Mouse (Mus musculus): ENCODE results near the gene Majin. TPM values are rescaled to one million over a fixed set of nuclear protein-coding genes. Genes with fewer than 3 reads are reported as not detected.

Gene Majin
- polyA plus RNA-seq, 1 experiment from 2014 or later, result not detected

GRCm38 (mm10) chr19:6270661-6271060 is 86.5 kb downstream of the Majin start:
- WGBS, result 65% methylated on average over 9 of the region's 9 CpGs
- Histone ChIP-seq H3K27me3 (ENCODE audit: control insufficient read depth, insufficient read depth, low read length) (no peaks in the 10 kb centered on the region), H3K36me3 (ENCODE audit: control insufficient read depth, insufficient read depth, low read length) (no peaks in the 10 kb centered on the region), H3K9me3 (ENCODE audit: control insufficient read depth, low read length) (no peaks in the 10 kb centered on the region), H3K9ac (ENCODE audit: low read length) (0 out of 2 replicates have a peak overlapping the region, but pooled peaks have one; percentile 22), H3K27ac (ENCODE audit: low read depth, low read length) (no peak overlapping the region), H3K4me3 (ENCODE audit: low read depth, low read length) (no peak overlapping the region), H3K4me1 (ENCODE audit: control insufficient read depth, insufficient read depth, low read length) (peaks cover 3% of the 10 kb centered on the region), H3K4me2 (ENCODE audit: low read depth) (no peak overlapping the region; the same call in 1 of the 2 replicates)
- ATAC-seq (ENCODE audit: insufficient read depth, low FRiP score, low TSS enrichment) (no peak), DNase-seq (ENCODE audit: low spot score) (no peak)

- Histone ChIP-seq H3K27ac (ENCODE audit: low read depth, low read length) (no peak overlapping the region), H3K27me3 (ENCODE audit: control insufficient read depth, insufficient read depth, low read length) (no peaks in the 10 kb centered on the region), H3K4me3 (ENCODE audit: low read depth, low read length) (no peak overlapping the region), H3K9ac (ENCODE audit: low read length) (0 out of 2 replicates have a peak overlapping the region, but pooled peaks have one; percentile 22), H3K36me3 (ENCODE audit: control insufficient read depth, insufficient read depth, low read length) (no peaks in the 10 kb centered on the region), H3K4me2 (ENCODE audit: low read depth) (no peak overlapping the region; the same call in 1 of the 2 replicates), H3K4me1 (ENCODE audit: control insufficient read depth, insufficient read depth, low read length) (peaks cover 6% of the 10 kb centered on the region), H3K9me3 (ENCODE audit: control insufficient read depth, low read length) (no peaks in the 10 kb centered on the region)
- DNase-seq (ENCODE audit: low spot score) (no peak), ATAC-seq (ENCODE audit: insufficient read depth, low FRiP score, low TSS enrichment) (no peak)
- WGBS, result 35% methylated on average over 8 of the region's 8 CpGs
Measured at GRCm38 (mm10) chr19:6271206-6271605, 87.0 kb downstream of the Majin start.

DNA sequence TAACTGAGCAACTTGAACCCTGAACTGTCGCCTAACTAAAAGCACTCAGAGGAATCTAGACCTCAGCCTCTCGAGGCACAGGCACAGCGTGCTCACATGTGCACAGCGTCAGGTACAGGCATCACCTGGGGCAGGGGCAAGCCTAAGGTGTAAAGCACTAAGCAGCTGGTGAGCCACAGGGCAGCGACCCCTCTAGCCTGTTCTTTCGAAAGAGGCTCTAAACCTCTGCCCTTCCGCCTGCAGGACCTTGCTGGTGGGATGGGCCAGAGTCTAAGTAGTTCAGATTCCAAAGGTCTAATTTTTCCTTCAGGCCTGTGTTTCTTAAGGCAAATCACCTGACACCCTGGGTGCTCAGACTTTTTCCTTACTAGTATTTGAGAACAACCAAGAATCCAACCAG is 87.9 kb downstream of the Majin start:
- no peak for ATAC-seq (ENCODE audit: insufficient read depth, low FRiP score, low TSS enrichment)
- Histone ChIP-seq H3K27me3 (ENCODE audit: control insufficient read depth, insufficient read depth, low read length) (no peaks in the 10 kb centered on the region), H3K36me3 (ENCODE audit: control insufficient read depth, insufficient read depth, low read length) (no peaks in the 10 kb centered on the region), H3K4me1 (ENCODE audit: control insufficient read depth, insufficient read depth, low read length) (peaks cover 6% of the 10 kb centered on the region), H3K9ac (ENCODE audit: low read length) (no peak overlapping the region), H3K4me3 (ENCODE audit: low read depth, low read length) (no peak overlapping the region), H3K9me3 (ENCODE audit: control insufficient read depth, low read length) (no peaks in the 10 kb centered on the region), H3K27ac (ENCODE audit: low read depth, low read length) (no peak overlapping the region), H3K4me2 (ENCODE audit: low read depth) (no peak overlapping the region)
- DNase-seq (ENCODE audit: low spot score), result no peak
- 73% methylated on average over 7 of the region's 7 CpGs for WGBS

- 90% methylated on average over 4 of the region's 4 CpGs for WGBS
Measured at GRCm38 (mm10) chr19:6272738-6273137, 88.5 kb downstream of the Majin start.

GRCm38 (mm10) chr19:6273592-6273991 is 89.4 kb downstream of the Majin start:
- H3K4me2 ChIP-seq (ENCODE audit: low read depth), result no peak overlapping the region
- WGBS, result 81% methylated on average over 4 of the region's 4 CpGs
- DNase-seq (ENCODE audit: low spot score) (no peak), ATAC-seq (ENCODE audit: insufficient read depth, low FRiP score, low TSS enrichment) (no peak)
- H3K36me3 ChIP-seq (ENCODE audit: control insufficient read depth, insufficient read depth, low read length), result no peaks in the 10 kb centered on the region
- no peak overlapping the region for H3K9ac ChIP-seq (ENCODE audit: low read length)
- H3K27me3 ChIP-seq (ENCODE audit: control insufficient read depth, insufficient read depth, low read length), result no peaks in the 10 kb centered on the region
- peaks cover 18% of the 10 kb centered on the region for H3K4me1 ChIP-seq (ENCODE audit: control insufficient read depth, insufficient read depth, low read length)
- no peak overlapping the region for H3K4me3 ChIP-seq (ENCODE audit: low read depth, low read length)
- H3K27ac ChIP-seq (ENCODE audit: low read depth, low read length), result no peak overlapping the region
- H3K9me3 ChIP-seq (ENCODE audit: control insufficient read depth, low read length), result no peaks in the 10 kb centered on the region

More at GRCm38 (mm10) chr19:6272738-6273137, 88.5 kb downstream of the Majin start:
- no peak overlapping the region for H3K27ac ChIP-seq (ENCODE audit: low read depth, low read length)
- H3K27me3 ChIP-seq (ENCODE audit: control insufficient read depth, insufficient read depth, low read length), result no peaks in the 10 kb centered on the region
- no peak overlapping the region for H3K4me2 ChIP-seq (ENCODE audit: low read depth)
- H3K9ac ChIP-seq (ENCODE audit: low read length), result no peak overlapping the region
- H3K4me1 ChIP-seq (ENCODE audit: control insufficient read depth, insufficient read depth, low read length), result peaks cover 10% of the 10 kb centered on the region
- H3K9me3 ChIP-seq (ENCODE audit: control insufficient read depth, low read length), result no peaks in the 10 kb centered on the region
- DNase-seq (ENCODE audit: low spot score), result no peak
- no peaks in the 10 kb centered on the region for H3K36me3 ChIP-seq (ENCODE audit: control insufficient read depth, insufficient read depth, low read length)
- no peak for ATAC-seq (ENCODE audit: insufficient read depth, low FRiP score, low TSS enrichment)
- no peak overlapping the region for H3K4me3 ChIP-seq (ENCODE audit: low read depth, low read length)

MicroRNAs encoded within 50 kb of the gene (microRNA counts, 519-probe panel; counts per million panel counts)
- microRNA mmu-miR-192, result 1,329 counts per million, percentile 58 among the panel's probes with 10 or more counts

Small RNA genes lying within 50 kb of the gene (microRNA-seq; reads per million reads assigned to microRNA genes)
- 74.7 reads per million, percentile 46 among the genes with 10 or more reads in this experiment for gene Mir192
- gene Mir194-2, result 60.9 reads per million, percentile 42 among the genes with 10 or more reads in this experiment

Other genes starting within 250 kb of the Majin start
- gene Pola2, start 220.2 kb upstream of the Majin start, polyA plus RNA-seq (2014; fragmentation: Nextera tagmentation; extraction: Ambion mirVana), result 75.2 and 79.9 TPM in 2 replicates
- not detected in 2 replicates for gene Slc22a20, start 198.2 kb upstream of the Majin start, polyA plus RNA-seq (2014; fragmentation: Nextera tagmentation; extraction: Ambion mirVana)
- gene Capn1, start 168.5 kb upstream of the Majin start, polyA plus RNA-seq (2014; fragmentation: Nextera tagmentation; extraction: Ambion mirVana), result 3.4 and 4.4 TPM in 2 replicates
- 34.4 and 36.7 TPM in 2 replicates for gene Syvn1, start 137.8 kb upstream of the Majin start, polyA plus RNA-seq (2014; fragmentation: Nextera tagmentation; extraction: Ambion mirVana)
- gene Mrpl49, start 126.6 kb upstream of the Majin start, polyA plus RNA-seq (2014; fragmentation: Nextera tagmentation; extraction: Ambion mirVana), result 81.9 and 84.8 TPM in 2 replicates
- 789 and 790 TPM in 2 replicates for gene Fau, start 126.5 kb upstream of the Majin start, polyA plus RNA-seq (2014; fragmentation: Nextera tagmentation; extraction: Ambion mirVana)
- 36.7 and 40.0 TPM in 2 replicates for gene Znhit2, start 123.2 kb upstream of the Majin start, polyA plus RNA-seq (2014; fragmentation: Nextera tagmentation; extraction: Ambion mirVana)
- gene Tm7sf2, start 116.0 kb upstream of the Majin start, polyA plus RNA-seq (2014; fragmentation: Nextera tagmentation; extraction: Ambion mirVana), result 39.6 and 42.9 TPM in 2 replicates
- 59.1 and 61.2 TPM in 2 replicates for gene Vps51, start 107.2 kb upstream of the Majin start, polyA plus RNA-seq (2014; fragmentation: Nextera tagmentation; extraction: Ambion mirVana)
- not detected in 2 replicates for gene Tmem262, start 104.4 kb upstream of the Majin start, polyA plus RNA-seq (2014; fragmentation: Nextera tagmentation; extraction: Ambion mirVana)
- gene Gm28374, start 102.1 kb upstream of the Majin start, polyA plus RNA-seq (2014; fragmentation: Nextera tagmentation; extraction: Ambion mirVana), result 0.88 and 1.3 TPM in 2 replicates
- 74.3 and 76.8 TPM in 2 replicates for gene Zfpl1, start 99.4 kb upstream of the Majin start, polyA plus RNA-seq (2014; fragmentation: Nextera tagmentation; extraction: Ambion mirVana)
- 46.0 and 48.4 TPM in 2 replicates for gene Cdca5, start 99.4 kb upstream of the Majin start, polyA plus RNA-seq (2014; fragmentation: Nextera tagmentation; extraction: Ambion mirVana)
- not detected in 2 replicates for gene AC131692.1, start 90.0 kb upstream of the Majin start, polyA plus RNA-seq (2014; fragmentation: Nextera tagmentation; extraction: Ambion mirVana)
- gene Naaladl1, start 78.6 kb upstream of the Majin start, polyA plus RNA-seq (2014; fragmentation: Nextera tagmentation; extraction: Ambion mirVana), result 0.53 and 0.77 TPM in 2 replicates
- 62.6 and 66.1 TPM in 2 replicates for gene Sac3d1, start 65.7 kb upstream of the Majin start, polyA plus RNA-seq (2014; fragmentation: Nextera tagmentation; extraction: Ambion mirVana)
- 34.5 and 36.9 TPM in 2 replicates for gene Snx15, start 56.1 kb upstream of the Majin start, polyA plus RNA-seq (2014; fragmentation: Nextera tagmentation; extraction: Ambion mirVana)
- gene Batf2, start 43.4 kb upstream of the Majin start, polyA plus RNA-seq (2014; fragmentation: Nextera tagmentation; extraction: Ambion mirVana), result not detected in 2 replicates
- gene Arl2, start 42.8 kb upstream of the Majin start, polyA plus RNA-seq (2014; fragmentation: Nextera tagmentation; extraction: Ambion mirVana), result 82.6 and 95.1 TPM in 2 replicates
- 0.44 and 0.87 TPM in 2 replicates for gene Gpha2, start 42.0 kb downstream of the Majin start, polyA plus RNA-seq (2014; fragmentation: Nextera tagmentation; extraction: Ambion mirVana)
- 47.4 and 61.2 TPM in 2 replicates for gene Ppp2r5b, start 51.5 kb downstream of the Majin start, polyA plus RNA-seq (2014; fragmentation: Nextera tagmentation; extraction: Ambion mirVana)
- gene Atg2a, start 57.3 kb downstream of the Majin start, polyA plus RNA-seq (2014; fragmentation: Nextera tagmentation; extraction: Ambion mirVana), result 13.3 and 13.8 TPM in 2 replicates
- 71.9 and 82.2 TPM in 2 replicates for gene Ehd1, start 92.3 kb downstream of the Majin start, polyA plus RNA-seq (2014; fragmentation: Nextera tagmentation; extraction: Ambion mirVana)
- gene Cdc42bpg, start 122.1 kb downstream of the Majin start, polyA plus RNA-seq (2014; fragmentation: Nextera tagmentation; extraction: Ambion mirVana), result 0.42 and 0.58 TPM in 2 replicates
- gene Men1, start 150.6 kb downstream of the Majin start, polyA plus RNA-seq (2014; fragmentation: Nextera tagmentation; extraction: Ambion mirVana), result 59.5 and 66.1 TPM in 2 replicates
- gene Map4k2, start 156.7 kb downstream of the Majin start, polyA plus RNA-seq (2014; fragmentation: Nextera tagmentation; extraction: Ambion mirVana), result 10.0 and 13.6 TPM in 2 replicates
- gene Sf1, start 179.3 kb downstream of the Majin start, polyA plus RNA-seq (2014; fragmentation: Nextera tagmentation; extraction: Ambion mirVana), result 214 and 224 TPM in 2 replicates
- gene Pygm, start 200.0 kb downstream of the Majin start, polyA plus RNA-seq (2014; fragmentation: Nextera tagmentation; extraction: Ambion mirVana), result 4.4 and 6.0 TPM in 2 replicates
- gene Rasgrp2, start 215.0 kb downstream of the Majin start, polyA plus RNA-seq (2014; fragmentation: Nextera tagmentation; extraction: Ambion mirVana), result 17.6 and 20.3 TPM in 2 replicates
- 13.4 and 14.5 TPM in 2 replicates for gene Nrxn2, start 234.3 kb downstream of the Majin start, polyA plus RNA-seq (2014; fragmentation: Nextera tagmentation; extraction: Ambion mirVana)

Measured in neural tube, embryonic 11.5 days (tissue).